Mouse (Mus musculus): Measurements from ENCODE around the gene Ahsa1. TPM values are rescaled to one million over a fixed set of nuclear protein-coding genes. Genes with fewer than 3 reads are reported as not detected.
"Not testable (repeated sequence)": the region's sequence is repeated elsewhere in the genome, so short reads cannot be mapped to it uniquely, and the experiment has no call there.

Gene Ahsa1
- total RNA-seq, 1 experiment from 2014 or later, result 166 TPM

GRCm38 (mm10) chr12:87281766-87282165, 15.5 kb downstream of the Ahsa1 start:
- DNase-seq, result no peak

- DNase-seq, result no peak
Observed at GRCm38 (mm10) chr12:87282743-87283142, 16.5 kb downstream of the Ahsa1 start.

- no peak for DNase-seq
Observed at GRCm38 (mm10) chr12:87283706-87284105, 17.4 kb downstream of the Ahsa1 start.

- no peak for DNase-seq
Observed at GRCm38 (mm10) chr12:87284268-87284667, 18.0 kb downstream of the Ahsa1 start.

- no peak for DNase-seq
Observed at GRCm38 (mm10) chr12:87284726-87285125, 18.4 kb downstream of the Ahsa1 start.

GRCm38 (mm10) chr12:87289100-87289499, 22.8 kb downstream of the Ahsa1 start:
- DNase-seq, result no peak

GRCm38 (mm10) chr12:87293934-87294333, 27.7 kb downstream of the Ahsa1 start:
- no peak for DNase-seq

- DNase-seq, result no peak
Observed at GRCm38 (mm10) chr12:87299037-87299656, 32.9 kb downstream of the Ahsa1 start.

GRCm38 (mm10) chr12:87299657-87300440, 33.6 kb downstream of the Ahsa1 start, which contains the start of gene Ism2:
TSS of gene Ism2 (minus strand) at chr12:87299705.
- peak; percentile 47 for DNase-seq

GRCm38 (mm10) chr12:87300441-87300690, 34.1 kb downstream of the Ahsa1 start:
- DNase-seq, result no peak

GRCm38 (mm10) chr12:87301189-87301588, 34.9 kb downstream of the Ahsa1 start:
- DNase-seq, result no peak

- no peak for DNase-seq
Observed at GRCm38 (mm10) chr12:87305767-87306583, 39.7 kb downstream of the Ahsa1 start.

GRCm38 (mm10) chr12:87306584-87306844, 40.2 kb downstream of the Ahsa1 start:
- not testable (repeated sequence) for DNase-seq

- no peak for DNase-seq
Observed at GRCm38 (mm10) chr12:87313098-87313497, 46.8 kb downstream of the Ahsa1 start.

- no peak for DNase-seq
Observed at GRCm38 (mm10) chr12:87317951-87318350, 51.7 kb downstream of the Ahsa1 start.

GRCm38 (mm10) chr12:87319229-87319628, 53.0 kb downstream of the Ahsa1 start:
- no peak for DNase-seq

Small RNAs within 50 kb of the gene (microRNA-seq; reads per million reads assigned to microRNA genes)
- gene Gm47293, result 0 reads per million in 2 experiments

Other genes with a start within 250 kb of the Ahsa1 start
- 0.71 and 1.5 TPM in 2 replicates for gene Tmem63c, start 245.1 kb upstream of the Ahsa1 start, total RNA-seq (2021)
- gene Ngb, start 163.9 kb upstream of the Ahsa1 start, total RNA-seq (2021), result 1.3 TPM in 2 replicates
- gene Gstz1, start 119.3 kb upstream of the Ahsa1 start, total RNA-seq (2021), result 106 and 112 TPM in 2 replicates
- gene Pomt2, start 118.5 kb upstream of the Ahsa1 start, total RNA-seq (2021), result 13.7 and 17.7 TPM in 2 replicates
- gene Samd15, start 66.8 kb upstream of the Ahsa1 start, total RNA-seq (2021), result 2.8 TPM in 2 replicates
- gene Tmed8, start 66.0 kb upstream of the Ahsa1 start, total RNA-seq (2021), result 31.6 and 38.5 TPM in 2 replicates
- gene Noxred1, start 27.7 kb upstream of the Ahsa1 start, total RNA-seq (2021), result 0.52 and 0.76 TPM in 2 replicates
- gene Vipas39, start 223 bp upstream of the Ahsa1 start, total RNA-seq (2021), result 36.4 and 36.7 TPM in 2 replicates
- gene Ism2, start 33.2 kb downstream of the Ahsa1 start, total RNA-seq (2021), result not detected in 2 replicates
- 214 and 293 TPM in 2 replicates for gene Sptlc2, start 121.9 kb downstream of the Ahsa1 start, total RNA-seq (2021)
- 146 and 153 TPM in 2 replicates for gene Slirp, start 177.4 kb downstream of the Ahsa1 start, total RNA-seq (2021)
- 20.4 and 23.6 TPM in 2 replicates for gene Alkbh1, start 177.5 kb downstream of the Ahsa1 start, total RNA-seq (2021)
- 67.9 and 83.8 TPM in 2 replicates for gene Snw1, start 205.8 kb downstream of the Ahsa1 start, total RNA-seq (2021)
- gene Gm5788, start 228.2 kb downstream of the Ahsa1 start, total RNA-seq (2021), result not detected in 2 replicates
- not detected in 2 replicates for gene Gm8300, start 247.8 kb downstream of the Ahsa1 start, total RNA-seq (2021)